In genomic region chr6:91607613-91608272, GRCm38 (mm10) we compare ENCODE assay signal across 23 mouse cellular contexts.
DNase-seq lines count a peak whose midpoint lies in the region; ATAC-seq and TF ChIP-seq lines count a peak whose summit lies in the region.
"Had no signal": no experiment of that assay in that cellular context is flagged by ENCODE, and none has a peak within 500 bp of the region (broad histone marks: within the 10 kb centered on the region; RNA-seq: fewer than 3 reads in every experiment).

No protein-coding gene starts in this region.

- no peak overlapping the region for H3K27ac ChIP-seq in kidney, adult 2 months (ENCODE audit: insufficient read depth, low read depth, low read length)
- H3K27ac ChIP-seq: embryonic facial prominence, embryonic 12.5 days; forebrain, embryonic 12.5 days; heart, embryonic 15.5 days; hindbrain, embryonic 10.5 days; intestine, embryonic 15.5 days; limb, embryonic 15.5 days; liver, embryonic 15.5 days; macrophage; midbrain, embryonic 12.5 days had no signal

- H3K4me3 ChIP-seq in kidney, adult 2 months (ENCODE audit: insufficient read depth, low read depth, low read length) = no peak overlapping the region
- H3K4me3 ChIP-seq: embryonic facial prominence, embryonic 12.5 days; erythroblast, embryonic 14.5 days; forebrain, embryonic 12.5 days; gastrocnemius, adult 2 months; heart, embryonic 15.5 days; hindbrain, embryonic 10.5 days; intestine, embryonic 15.5 days; limb, embryonic 15.5 days; liver, embryonic 15.5 days; midbrain, embryonic 12.5 days had no signal

- WGBS in kidney, adult 2 months = 68% methylated on average over 12 of the region's 12 CpGs

- no peak for TF ChIP-seq CTCF in kidney, adult 2 months (conservative IDR thresholded peaks at IDR 0.05; ENCODE audit: insufficient read depth, insufficient read length, low read depth, low read length)

- no peaks in the 10 kb centered on the region for H3K36me3 ChIP-seq in kidney, adult 2 months (ENCODE audit: control insufficient read depth, insufficient read depth, low read length)
- H3K36me3 ChIP-seq: embryonic facial prominence, embryonic 12.5 days; forebrain, embryonic 12.5 days; heart, embryonic 15.5 days; hindbrain, embryonic 10.5 days; intestine, embryonic 15.5 days; limb, embryonic 15.5 days; liver, embryonic 15.5 days; midbrain, embryonic 12.5 days had no signal

- 0 out of 2 replicates have a peak, but pooled peaks cover 2% of the 10 kb centered on the region for H3K4me1 ChIP-seq in kidney, adult 2 months (ENCODE audit: control insufficient read depth, insufficient read depth, low read length)
- H3K4me1 ChIP-seq: embryonic facial prominence, embryonic 12.5 days; heart, embryonic 15.5 days; intestine, embryonic 15.5 days; liver, embryonic 15.5 days had no signal

- ATAC-seq in megakaryocyte progenitor cell, adult 5-6 weeks (replicated peaks; ENCODE audit: poor library complexity) = peak; percentile 44
- ATAC-seq in CD4-positive, CD25-positive, alpha-beta regulatory T cell, adult 4 months = no peak
- ATAC-seq: hindbrain, embryonic 16.5 days; intestine, embryonic 15.5 days had no signal

- no peaks in the 10 kb centered on the region for H3K27me3 ChIP-seq in kidney, adult 2 months (replicated peaks; ENCODE audit: control insufficient read depth, insufficient read depth, low read length)
- H3K27me3 ChIP-seq: embryonic facial prominence, embryonic 12.5 days; forebrain, embryonic 12.5 days; intestine, embryonic 15.5 days; limb, embryonic 15.5 days; liver, embryonic 15.5 days; midbrain, embryonic 12.5 days had no signal

- DNase-seq in kidney, adult 2 months = peak; percentile 47
- DNase-seq in kidney, postnatal 10 days = no peak
- DNase-seq in ovary, adult 18-20 months (ENCODE audit: low spot score) = peak; percentile 73
- no peak for DNase-seq in ovary, postnatal 10 days (ENCODE audit: low spot score)
- peak; percentile 62 for DNase-seq in adrenal gland, postnatal 25 days
- DNase-seq in heart, postnatal 4 days = no peak
- DNase-seq: cerebellum, adult 11-12 months; cerebellum, postnatal 10 days; gastrocnemius, adult 2 months; left cerebral cortex, postnatal 4 days had no signal

- no peak for TF ChIP-seq POLR2A in kidney, adult 2 months (IDR thresholded peaks at IDR 0.05; ENCODE audit: low read depth, low read length)

Comparison
In these comparisons a context has a peak if more than half of its experiments do, and no peak if none do; other contexts are left out.
1. DNase-seq: peak in kidney, adult 2 months (single experiment), ovary, adult 18-20 months (single experiment) and adrenal gland, postnatal 25 days (single experiment); none in kidney, postnatal 10 days (single experiment), ovary, postnatal 10 days (single experiment) and heart, postnatal 4 days (single experiment).